Mouse (Mus musculus) forebrain, embryonic 15.5 days (tissue): Measurements from ENCODE around the gene Txndc17. TPM values are rescaled to one million over a fixed set of nuclear protein-coding genes. Genes with fewer than 3 reads are reported as not detected.

Experiments
- ATAC-seq: fragments of 200-750 bp; cut with Nextera tagmentation; replicated peaks from 2 replicates; pipeline ENCODE4 v1.8.0; 2017; ENCODE audit warnings: mild to moderate bottlenecking, moderate TSS enrichment, moderate library complexity
- H3K27ac ChIP-seq: fragments of 300-500 bp; sonication (generic); replicated peaks from 2 replicates; pipeline ENCODE4 v1.5.1; 2015; ENCODE audit warnings: mild to moderate bottlenecking, inconsistent platforms
- H3K27me3 ChIP-seq: fragments of 300-500 bp; sonication (generic); 2 replicates; pipeline ENCODE4 v1.6.1; 2015; ENCODE audit warnings: inconsistent platforms
- H3K36me3 ChIP-seq: fragments of 300-500 bp; sonication (generic); 2 replicates; pipeline ENCODE4 v1.6.1; 2015; ENCODE audit warnings: mild to moderate bottlenecking, inconsistent platforms
- H3K4me1 ChIP-seq: fragments of 300-500 bp; sonication (generic); 2 replicates; pipeline ENCODE4 v1.6.1; 2015; ENCODE audit warnings: inconsistent platforms
- H3K4me2 ChIP-seq: fragments of 300-500 bp; sonication (generic); replicated peaks from 2 replicates; pipeline ENCODE4 v1.6.1; 2015; ENCODE audit warnings: mild to moderate bottlenecking, inconsistent platforms
- H3K4me3 ChIP-seq: fragments of 300-500 bp; sonication (generic); 2 replicates; pipeline ENCODE4 v1.5.1; 2015; ENCODE audit warnings: mild to moderate bottlenecking, inconsistent platforms
- H3K9ac ChIP-seq: fragments of 300-500 bp; sonication (generic); replicated peaks from 2 replicates; pipeline ENCODE4 v1.6.1; 2015; ENCODE audit warnings: mild to moderate bottlenecking, inconsistent platforms
- H3K9me3 ChIP-seq: fragments of 300-500 bp; sonication (generic); 2 replicates; pipeline ENCODE4 v1.6.1; 2016; ENCODE audit warnings: inconsistent platforms
- WGBS: fragments of 180-500 bp; shearing (Covaris S2); methylation state at CpG from one replicate; pipeline ENCODE4 v1.1.7; 2015; ENCODE audit warnings: mixed read lengths; 5-methylcytosine and 5-hydroxymethylcytosine counted together
- polyA plus RNA-seq: library from polyadenylated mRNA; unstranded; fragments of >200 nt; fragmentation: Nextera tagmentation; extraction: Ambion mirVana; gene quantifications from 2 replicates; pipeline ENCODE4 v1.2.1, GENCODE M21; 2015

Gene Txndc17
- polyA plus RNA-seq, 1 experiment from 2014 or later: 132 TPM

- no peak overlapping the region for H3K9ac ChIP-seq
- H3K4me3 ChIP-seq: no peak overlapping the region
- H3K4me2 ChIP-seq: no peak overlapping the region
- no peak overlapping the region for H3K27ac ChIP-seq
- no peak for ATAC-seq
- no peaks in the 10 kb centered on the region for H3K27me3 ChIP-seq
- no peaks in the 10 kb centered on the region for H3K9me3 ChIP-seq
- peaks cover 45% of the 10 kb centered on the region for H3K36me3 ChIP-seq
- WGBS: 92% methylated on average over 8 of the region's 8 CpGs
- H3K4me1 ChIP-seq: no peaks in the 10 kb centered on the region
Measured at GRCm38 (mm10) chr11:72196506-72196905, 10.8 kb upstream of the Txndc17 start.

GRCm38 (mm10) chr11:72203440-72203839 lies 3.9 kb upstream of the Txndc17 start:
- Histone ChIP-seq H3K9ac (no peak overlapping the region), H3K4me3 (no peak overlapping the region), H3K27ac (no peak overlapping the region), H3K36me3 (peaks cover 15% of the 10 kb centered on the region), H3K4me2 (no peak overlapping the region), H3K4me1 (peaks cover 36% of the 10 kb centered on the region), H3K27me3 (no peaks in the 10 kb centered on the region), H3K9me3 (no peaks in the 10 kb centered on the region)
- ATAC-seq: no peak
- WGBS: 45% methylated on average over 1 of the region's 1 CpGs

- Histone ChIP-seq H3K4me1 (peaks cover 41% of the 10 kb centered on the region), H3K36me3 (peaks cover 17% of the 10 kb centered on the region), H3K9ac (peak overlapping the region; percentile 74; the same call in 1 of the 2 replicates), H3K27me3 (no peaks in the 10 kb centered on the region), H3K27ac (no peak overlapping the region), H3K4me2 (peak overlapping the region; percentile 87), H3K4me3 (peak overlapping the region; percentile 94), H3K9me3 (no peaks in the 10 kb centered on the region)
- ATAC-seq: no peak
- 82% methylated on average over 6 of the region's 6 CpGs for WGBS
Measured at GRCm38 (mm10) chr11:72205256-72205655, 2.1 kb upstream of the Txndc17 start.

GRCm38 (mm10) chr11:72206341-72207203 lies 775 bp upstream of the Txndc17 start, which contains the start of gene Gm43951:
TSS of gene Gm43951 (minus strand) at chr11:72206840.
- WGBS: under 1% methylated on average over 43 of the region's 43 CpGs
- Histone ChIP-seq H3K27ac (peak within 1 kb of the TSS; percentile 74), H3K27me3 (no peaks in the 10 kb centered on the region), H3K4me2 (peak within 1 kb of the TSS; percentile 87), H3K9ac (peak within 1 kb of the TSS; percentile 74), H3K4me3 (peak within 1 kb of the TSS; percentile 94), H3K9me3 (no peaks in the 10 kb centered on the region), H3K36me3 (peaks cover 22% of the 10 kb centered on the region), H3K4me1 (peaks cover 41% of the 10 kb centered on the region)
- ATAC-seq: peak; percentile 55

GRCm38 (mm10) chr11:72207834-72208377 lies 559 bp downstream of the Txndc17 start:
- peak overlapping the region; percentile 87 for H3K4me2 ChIP-seq
- no peaks in the 10 kb centered on the region for H3K9me3 ChIP-seq
- peak overlapping the region; percentile 94 for H3K4me3 ChIP-seq
- H3K4me1 ChIP-seq: peaks cover 41% of the 10 kb centered on the region
- WGBS: 20% methylated on average over 17 of the region's 17 CpGs
- no peak for ATAC-seq
- H3K36me3 ChIP-seq: peaks cover 29% of the 10 kb centered on the region
- H3K9ac ChIP-seq: peak overlapping the region; percentile 74
- peak overlapping the region; percentile 74; the same call in 1 of the 2 replicates for H3K27ac ChIP-seq
- H3K27me3 ChIP-seq: no peaks in the 10 kb centered on the region

- H3K9me3 ChIP-seq: no peaks in the 10 kb centered on the region
- WGBS: 1% methylated on average over 51 of the region's 51 CpGs
- peaks cover 25% of the 10 kb centered on the region for H3K36me3 ChIP-seq
- peak overlapping the region; percentile 91 for H3K27ac ChIP-seq
- peak overlapping the region; percentile 84 for H3K9ac ChIP-seq
- peak overlapping the region; percentile 95 for H3K4me2 ChIP-seq
- H3K27me3 ChIP-seq: no peaks in the 10 kb centered on the region
- peak; percentile 97 for ATAC-seq
- peak overlapping the region; percentile 88 for H3K4me3 ChIP-seq
- peaks cover 32% of the 10 kb centered on the region for H3K4me1 ChIP-seq
Measured at GRCm38 (mm10) chr11:72214591-72215409, 7.5 kb downstream of the Txndc17 start.

- WGBS: under 1% methylated on average over 29 of the region's 29 CpGs
- Histone ChIP-seq H3K4me1 (peaks cover 32% of the 10 kb centered on the region), H3K9me3 (no peaks in the 10 kb centered on the region), H3K36me3 (peaks cover 19% of the 10 kb centered on the region), H3K4me2 (peak within 1 kb of the TSS; percentile 95), H3K27ac (peak within 1 kb of the TSS; percentile 91), H3K9ac (peak within 1 kb of the TSS; percentile 84), H3K27me3 (no peaks in the 10 kb centered on the region), H3K4me3 (peak within 1 kb of the TSS; percentile 88)
- peak; percentile 83 for ATAC-seq
Measured at GRCm38 (mm10) chr11:72215410-72215797, 8.1 kb downstream of the Txndc17 start, which contains the start of gene Med31. TSS of gene Med31 (minus strand) at chr11:72215592.

GRCm38 (mm10) chr11:72217116-72217515 lies 9.8 kb downstream of the Txndc17 start:
- Histone ChIP-seq H3K27ac (no peak overlapping the region), H3K4me2 (no peak overlapping the region), H3K36me3 (peaks cover 3% of the 10 kb centered on the region; the same call in 1 of the 2 replicates), H3K4me1 (peaks cover 32% of the 10 kb centered on the region), H3K4me3 (no peak overlapping the region), H3K27me3 (no peaks in the 10 kb centered on the region), H3K9ac (no peak overlapping the region), H3K9me3 (no peaks in the 10 kb centered on the region)
- WGBS: 86% methylated on average over 5 of the region's 5 CpGs
- no peak for ATAC-seq

GRCm38 (mm10) chr11:72221278-72221677 lies 13.9 kb downstream of the Txndc17 start:
- Histone ChIP-seq H3K9me3 (no peaks in the 10 kb centered on the region), H3K4me2 (no peak overlapping the region), H3K36me3 (no peaks in the 10 kb centered on the region), H3K27me3 (no peaks in the 10 kb centered on the region), H3K4me3 (no peak overlapping the region), H3K27ac (no peak overlapping the region), H3K9ac (no peak overlapping the region), H3K4me1 (peaks cover 20% of the 10 kb centered on the region)
- WGBS: 16% methylated on average over 6 of the region's 6 CpGs
- no peak for ATAC-seq

- no peak for ATAC-seq
Measured at GRCm38 (mm10) chr11:72223414-72223813, 16.1 kb downstream of the Txndc17 start.

GRCm38 (mm10) chr11:72224865-72225264 lies 17.5 kb downstream of the Txndc17 start:
- no peaks in the 10 kb centered on the region for H3K27me3 ChIP-seq
- ATAC-seq: no peak
- H3K4me1 ChIP-seq: peaks cover 8% of the 10 kb centered on the region; the same call in 1 of the 2 replicates
- H3K9me3 ChIP-seq: no peaks in the 10 kb centered on the region
- H3K36me3 ChIP-seq: no peaks in the 10 kb centered on the region
- WGBS: 11% methylated on average over 5 of the region's 5 CpGs
- H3K4me3 ChIP-seq: no peak overlapping the region
- no peak overlapping the region for H3K4me2 ChIP-seq
- H3K27ac ChIP-seq: no peak overlapping the region
- H3K9ac ChIP-seq: no peak overlapping the region

More at GRCm38 (mm10) chr11:72223414-72223813, 16.1 kb downstream of the Txndc17 start:
- Histone ChIP-seq H3K4me1 (peaks cover 8% of the 10 kb centered on the region; the same call in 1 of the 2 replicates), H3K4me2 (no peak overlapping the region), H3K36me3 (no peaks in the 10 kb centered on the region), H3K9me3 (no peaks in the 10 kb centered on the region), H3K27me3 (no peaks in the 10 kb centered on the region), H3K9ac (no peak overlapping the region), H3K27ac (0 out of 2 replicates have a peak overlapping the region, but pooled peaks have one; percentile 25), H3K4me3 (no peak overlapping the region)
- WGBS: 65% methylated on average over 4 of the region's 4 CpGs
